Mouse (Mus musculus) small intestine, adult 2 months (tissue): Measurements from ENCODE around the gene Ctbp2. TPM values are rescaled to one million over a fixed set of nuclear protein-coding genes. Genes with fewer than 3 reads are reported as not detected.

Experiments
- H3K27ac ChIP-seq: fragments of 200-500 bp; 2 replicates; pipeline ENCODE4 v1.5.1; 2012; ENCODE audit warnings: low read depth, low read length, control low read depth, inconsistent platforms; ENCODE audit not compliant: insufficient read depth
- H3K27me3 ChIP-seq: fragments of 200-500 bp; 2 replicates; pipeline ENCODE4 v1.6.1; 2012; ENCODE audit warnings: mild to moderate bottlenecking, moderate library complexity, low read length, inconsistent platforms; ENCODE audit not compliant: control insufficient read depth, insufficient read depth
- H3K36me3 ChIP-seq: fragments of 200-500 bp; 2 replicates; pipeline ENCODE4 v1.6.1; 2012; ENCODE audit warnings: mild to moderate bottlenecking, low read length, control low read depth, inconsistent platforms; ENCODE audit not compliant: control insufficient read depth, insufficient read depth
- H3K4me1 ChIP-seq: fragments of 200-500 bp; 2 replicates; pipeline ENCODE4 v1.6.1; 2012; ENCODE audit warnings: low read length, inconsistent platforms, mixed read lengths; ENCODE audit not compliant: control insufficient read depth, insufficient read depth, insufficient read length
- H3K4me3 ChIP-seq: fragments of 200-500 bp; 2 replicates; pipeline ENCODE4 v1.5.1; 2012; ENCODE audit warnings: low read depth, mild to moderate bottlenecking, control low read depth, inconsistent platforms, low read length, moderate library complexity
- CTCF ChIP-seq: fragments of 200-500 bp; IDR thresholded peaks from 2 replicates; pipeline ENCODE4 v1.5.1; 2012; ENCODE audit warnings: low read depth, mild to moderate bottlenecking, control low read depth, inconsistent platforms, low read length, moderate library complexity, mixed read lengths; ENCODE audit not compliant: insufficient replicate concordance, insufficient read length; ENCODE audit errors: extremely low read depth
- POLR2A ChIP-seq: fragments of 200-500 bp; IDR thresholded peaks from 2 replicates; pipeline ENCODE4 v1.6.1; 2012; ENCODE audit warnings: low read depth, mild to moderate bottlenecking, control low read depth, inconsistent platforms, low read length, moderate library complexity
- WGBS: fragments of 180-500 bp; shearing (Covaris S2); methylation state at CpG from one replicate; pipeline ENCODE4 v1.1.7; 2018; 5-methylcytosine and 5-hydroxymethylcytosine counted together
- polyA plus RNA-seq: library from polyadenylated mRNA; depleted of rRNA; stranded (reverse); fragments of >200 nt; gene quantifications from 2 replicates; pipeline ENCODE4 v1.2.3, GENCODE M21; 2012

Gene Ctbp2
- polyA plus RNA-seq, 1 experiment: 33.8 TPM

DNA sequence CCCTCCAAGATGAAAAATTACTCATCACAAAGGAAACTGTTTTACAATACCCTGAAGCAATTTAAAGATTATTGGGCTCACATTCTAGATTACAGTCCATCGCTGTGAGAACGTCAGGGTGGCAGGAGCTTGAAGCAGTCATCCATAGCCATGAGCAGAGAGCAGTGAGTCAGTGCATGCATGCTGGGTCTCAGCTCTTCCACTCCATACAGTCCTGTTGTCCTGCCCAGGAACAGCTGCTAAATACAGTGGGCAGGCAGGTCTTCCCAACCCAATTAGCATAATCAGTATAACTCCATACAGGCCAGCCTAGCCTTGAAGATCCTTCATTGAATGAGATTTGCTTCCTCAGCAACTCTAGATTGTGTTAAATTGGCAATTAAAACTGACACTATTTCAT is 148.1 kb downstream of the Ctbp2 start:
- Histone ChIP-seq H3K27ac (no peak overlapping the region), H3K4me1 (no peaks in the 10 kb centered on the region), H3K4me3 (no peak overlapping the region), H3K36me3 (peaks cover 23% of the 10 kb centered on the region), H3K27me3 (no peaks in the 10 kb centered on the region)
- WGBS: 58% methylated on average over 2 of the region's 2 CpGs
- TF ChIP-seq POLR2A (no peak), CTCF (no peak)

DNA sequence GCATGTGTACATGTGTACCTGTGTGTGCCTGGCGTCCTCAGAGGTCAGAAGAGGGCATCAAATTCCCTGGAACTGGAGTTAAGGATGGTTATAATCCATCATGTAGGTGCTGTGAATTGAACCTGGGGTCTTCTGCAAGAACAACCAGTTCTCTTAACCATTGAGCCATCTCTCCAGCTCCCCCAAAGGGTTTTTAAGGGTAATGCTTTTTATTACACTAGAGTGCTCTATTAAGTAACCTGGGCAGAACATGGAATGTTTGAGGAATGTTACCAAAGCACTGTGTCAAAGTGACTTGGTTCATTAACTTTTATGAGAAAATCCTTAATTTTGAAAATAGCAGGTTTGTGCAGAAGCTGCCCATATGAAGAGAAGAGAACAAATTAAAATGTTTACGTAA is 152.1 kb downstream of the Ctbp2 start:
- no peak overlapping the region for H3K27ac ChIP-seq
- peaks cover 26% of the 10 kb centered on the region for H3K36me3 ChIP-seq
- 97% methylated on average over 2 of the region's 2 CpGs for WGBS
- TF ChIP-seq CTCF: no peak
- no peak for TF ChIP-seq POLR2A
- H3K27me3 ChIP-seq: no peaks in the 10 kb centered on the region
- H3K4me3 ChIP-seq: no peak overlapping the region
- no peaks in the 10 kb centered on the region for H3K4me1 ChIP-seq

- Histone ChIP-seq H3K36me3 (peaks cover 11% of the 10 kb centered on the region; the same call in 1 of the 2 replicates), H3K4me1 (no peaks in the 10 kb centered on the region), H3K27ac (no peak overlapping the region), H3K27me3 (no peaks in the 10 kb centered on the region), H3K4me3 (no peak overlapping the region)
- TF ChIP-seq POLR2A: no peak
- TF ChIP-seq CTCF: no peak
- 87% methylated on average over 2 of the region's 2 CpGs for WGBS
These were observed 158.4 kb downstream of the Ctbp2 start for GRCm38 (mm10) chr7:132965707-132966106.

GRCm38 (mm10) chr7:132964395-132964794 is 159.8 kb downstream of the Ctbp2 start:
- Histone ChIP-seq H3K4me1 (no peaks in the 10 kb centered on the region), H3K27me3 (no peaks in the 10 kb centered on the region), H3K4me3 (no peak overlapping the region), H3K36me3 (peaks cover 10% of the 10 kb centered on the region; the same call in 1 of the 2 replicates), H3K27ac (no peak overlapping the region)
- TF ChIP-seq POLR2A (no peak), CTCF (no peak)
- 78% methylated on average over 3 of the region's 3 CpGs for WGBS

GRCm38 (mm10) chr7:132950613-132951012 is 173.5 kb downstream of the Ctbp2 start:
- no peak overlapping the region for H3K4me3 ChIP-seq
- 54% methylated on average over 3 of the region's 3 CpGs for WGBS
- peaks cover 2% of the 10 kb centered on the region; the same call in 1 of the 2 replicates for H3K36me3 ChIP-seq
- H3K4me1 ChIP-seq: peaks cover 2% of the 10 kb centered on the region; the same call in 1 of the 2 replicates
- no peak overlapping the region for H3K27ac ChIP-seq
- no peaks in the 10 kb centered on the region for H3K27me3 ChIP-seq
- TF ChIP-seq POLR2A: no peak
- TF ChIP-seq CTCF: no peak

GRCm38 (mm10) chr7:132949968-132950367 is 174.2 kb downstream of the Ctbp2 start:
- Histone ChIP-seq H3K36me3 (peaks cover 2% of the 10 kb centered on the region; the same call in 1 of the 2 replicates), H3K27ac (no peak overlapping the region), H3K27me3 (no peaks in the 10 kb centered on the region), H3K4me3 (no peak overlapping the region), H3K4me1 (peaks cover 2% of the 10 kb centered on the region; the same call in 1 of the 2 replicates)
- TF ChIP-seq POLR2A (no peak), CTCF (no peak)
- 75% methylated on average over 4 of the region's 4 CpGs for WGBS

GRCm38 (mm10) chr7:132940569-132940968 is 183.6 kb downstream of the Ctbp2 start:
- 39% methylated on average over 2 of the region's 2 CpGs for WGBS
- TF ChIP-seq CTCF: no peak
- TF ChIP-seq POLR2A: no peak
- no peaks in the 10 kb centered on the region for H3K36me3 ChIP-seq
- no peak overlapping the region for H3K27ac ChIP-seq
- H3K27me3 ChIP-seq: no peaks in the 10 kb centered on the region
- H3K4me3 ChIP-seq: no peak overlapping the region
- H3K4me1 ChIP-seq: no peaks in the 10 kb centered on the region
